In genomic region chr11:25313879-25314278, GRCm38 (mm10) we compare ENCODE assay signal across 12 mouse cellular contexts.
DNase-seq lines count a peak whose midpoint lies in the region; ATAC-seq lines count a peak whose summit lies in the region.
"Had no signal": no experiment of that assay in that cellular context is flagged by ENCODE, and none has a peak within 500 bp of the region (broad histone marks: within the 10 kb centered on the region; RNA-seq: fewer than 3 reads in every experiment).

No protein-coding gene starts in this region.

- H3K4me3 ChIP-seq in heart, embryonic 16.5 days (ENCODE audit: low read length): no peak overlapping the region
- H3K4me3 ChIP-seq in forebrain, embryonic 11.5 days (ENCODE audit: low read depth, low read length): no peak overlapping the region
- H3K4me3 ChIP-seq in hindbrain, embryonic 16.5 days (ENCODE audit: low read length): no peak overlapping the region
- H3K4me3 ChIP-seq: erythroblast, embryonic 14.5 days had no signal

- H3K27ac ChIP-seq in heart, embryonic 16.5 days (ENCODE audit: low read length): no peak overlapping the region
- no peak overlapping the region for H3K27ac ChIP-seq in forebrain, embryonic 11.5 days (ENCODE audit: low read depth, low read length)
- H3K27ac ChIP-seq in hindbrain, embryonic 16.5 days (ENCODE audit: low read depth, low read length): no peak overlapping the region
- H3K27ac ChIP-seq: liver, embryonic 14.5 days had no signal

- H3K9ac ChIP-seq in heart, embryonic 16.5 days (ENCODE audit: low read length): no peak overlapping the region
- H3K9ac ChIP-seq in forebrain, embryonic 11.5 days (ENCODE audit: low read length): no peak overlapping the region; the same call in 1 of the 2 replicates
- H3K9ac ChIP-seq in hindbrain, embryonic 16.5 days (ENCODE audit: low read depth, low read length): no peak overlapping the region
- H3K9ac ChIP-seq: liver, embryonic 14.5 days had no signal

- no peaks in the 10 kb centered on the region for H3K9me3 ChIP-seq in heart, embryonic 16.5 days (replicated peaks; ENCODE audit: control insufficient read depth, low read length)
- no peaks in the 10 kb centered on the region for H3K9me3 ChIP-seq in forebrain, embryonic 11.5 days (ENCODE audit: control insufficient read depth, low read length)
- no peaks in the 10 kb centered on the region for H3K9me3 ChIP-seq in hindbrain, embryonic 16.5 days (ENCODE audit: control insufficient read depth, low read length)

- peak overlapping the region; percentile 35 for H3K4me2 ChIP-seq in heart, embryonic 16.5 days (ENCODE audit: low read depth, low read length)
- no peak overlapping the region for H3K4me2 ChIP-seq in forebrain, embryonic 11.5 days (ENCODE audit: low read depth, low read length, severe bottlenecking)
- peak overlapping the region; percentile 31 for H3K4me2 ChIP-seq in hindbrain, embryonic 16.5 days (ENCODE audit: low read length)

- H3K4me1 ChIP-seq in heart, embryonic 16.5 days (ENCODE audit: control insufficient read depth, insufficient read depth, low read length): peaks cover 5% of the 10 kb centered on the region; the same call in 1 of the 2 replicates
- H3K4me1 ChIP-seq in forebrain, embryonic 11.5 days (replicated peaks; ENCODE audit: control insufficient read depth, insufficient read depth, low read length): peaks cover 6% of the 10 kb centered on the region; the same call in 1 of the 2 replicates
- H3K4me1 ChIP-seq in hindbrain, embryonic 16.5 days (ENCODE audit: control insufficient read depth, insufficient read depth, low read depth, low read length): no peaks in the 10 kb centered on the region

- WGBS in heart, embryonic 16.5 days: 19% methylated on average over 8 of the region's 8 CpGs
- WGBS in forebrain, embryonic 11.5 days: 28% methylated on average over 8 of the region's 8 CpGs
- 11% methylated on average over 8 of the region's 8 CpGs for WGBS in hindbrain, embryonic 16.5 days

- no peaks in the 10 kb centered on the region for H3K27me3 ChIP-seq in heart, embryonic 16.5 days (ENCODE audit: control insufficient read depth, insufficient read depth, low read length)
- no peaks in the 10 kb centered on the region for H3K27me3 ChIP-seq in forebrain, embryonic 11.5 days (ENCODE audit: control insufficient read depth, insufficient read depth, low read length)
- no peaks in the 10 kb centered on the region; the same call in 1 of the 2 replicates for H3K27me3 ChIP-seq in hindbrain, embryonic 16.5 days (replicated peaks; ENCODE audit: control insufficient read depth, insufficient read depth, low read length)

- no peaks in the 10 kb centered on the region for H3K36me3 ChIP-seq in heart, embryonic 16.5 days (ENCODE audit: control insufficient read depth, insufficient read depth)
- H3K36me3 ChIP-seq in forebrain, embryonic 11.5 days (ENCODE audit: control insufficient read depth, insufficient read depth, low read length): no peaks in the 10 kb centered on the region
- no peaks in the 10 kb centered on the region for H3K36me3 ChIP-seq in hindbrain, embryonic 16.5 days (ENCODE audit: control insufficient read depth, insufficient read depth, low read length)

- ATAC-seq in heart, embryonic 16.5 days (replicated peaks; ENCODE audit: extremely low read depth, insufficient read depth, low FRiP score): no peak; the same call in 1 of the 2 replicates
- ATAC-seq in forebrain, embryonic 11.5 days (replicated peaks; ENCODE audit: low FRiP score): no peak; the same call in 1 of the 2 replicates
- ATAC-seq in hindbrain, embryonic 16.5 days: no peak
- no peak for ATAC-seq in CD4-positive, CD25-positive, alpha-beta regulatory T cell, adult 4 months

- DNase-seq in heart, adult 18-20 months: no peak
- DNase-seq in forebrain, embryonic 11.5 days (ENCODE audit: low spot score): peak; percentile 57
- DNase-seq in neural tube, embryonic 10.5 days (ENCODE audit: extremely low spot score, low spot score): peak; percentile 25
- DNase-seq in frontal cortex, postnatal 10 days (ENCODE audit: low spot score in 2 of 2): no peak
- no peak for DNase-seq in spleen, adult 12 weeks (ENCODE audit: low spot score)
- DNase-seq: cerebellum, adult 9-11 months; kidney, adult 2 months had no signal

Comparison
In these comparisons a context has a peak if more than half of its experiments do, and no peak if none do; other contexts are left out.
1. DNase-seq: peak in forebrain, embryonic 11.5 days (single experiment) and neural tube, embryonic 10.5 days (single experiment); none in heart, adult 18-20 months (0 of 2), frontal cortex, postnatal 10 days (0 of 2) and spleen, adult 12 weeks (single experiment).